Mouse (Mus musculus): ENCODE data around the gene Rhbdf1.
"Not testable (repeated sequence)": the region's sequence is repeated elsewhere in the genome, so short reads cannot be mapped to it uniquely, and the experiment has no call there.

Rhbdf1 gene

DNA sequence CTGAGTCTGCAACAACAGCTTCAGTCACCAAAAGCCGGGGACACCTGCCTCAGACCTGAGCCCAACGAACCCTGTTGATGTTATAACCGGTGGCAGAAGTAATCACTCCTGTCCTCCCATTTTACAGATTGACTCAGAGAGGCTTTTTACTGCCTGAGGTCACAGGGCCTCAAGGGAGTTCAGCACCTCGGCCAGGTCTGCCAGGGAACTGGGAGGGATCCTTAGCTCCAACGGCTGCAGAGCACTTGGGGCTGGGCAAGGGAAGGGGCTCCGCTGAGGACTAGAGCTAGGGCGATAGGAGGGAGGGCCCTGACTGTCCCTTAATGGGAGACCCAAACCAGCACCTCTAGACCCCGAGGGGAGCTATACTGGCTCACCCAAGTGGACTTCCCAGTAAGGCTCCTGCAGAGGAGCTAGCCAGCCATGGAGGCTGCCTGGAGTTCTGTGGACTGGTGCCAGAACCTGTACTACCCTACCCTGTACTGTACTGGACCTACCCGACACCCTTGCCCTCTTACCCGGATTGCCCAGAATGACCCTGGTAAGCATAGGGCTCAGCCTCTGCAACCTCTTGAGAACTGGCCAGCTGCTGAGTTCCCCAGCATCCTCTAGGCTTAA is 1.4 kb downstream of the Rhbdf1 start:
- peak; percentile 19 for DNase-seq (ENCODE audit: low spot score)

DNA sequence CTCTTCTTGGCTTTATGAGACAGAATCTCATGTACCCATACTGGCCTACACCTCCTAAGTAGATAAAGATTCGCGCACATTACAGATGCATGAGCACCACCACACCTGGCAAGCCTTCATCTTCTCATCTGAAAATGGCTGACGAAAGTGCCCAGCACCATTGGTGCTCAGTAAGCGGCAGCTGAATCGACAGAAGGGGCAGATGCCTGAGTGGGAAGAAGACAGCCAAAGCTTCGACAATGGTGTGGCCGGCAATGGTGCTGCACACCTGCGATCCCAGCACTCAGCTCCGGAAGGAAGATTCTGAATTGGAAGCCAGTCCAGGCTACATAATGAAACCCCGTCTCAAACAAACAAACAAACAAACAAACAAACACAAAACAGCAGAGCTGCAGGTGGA is 2.8 kb downstream of the Rhbdf1 start:
- no peak for DNase-seq (ENCODE audit: low spot score)

DNA sequence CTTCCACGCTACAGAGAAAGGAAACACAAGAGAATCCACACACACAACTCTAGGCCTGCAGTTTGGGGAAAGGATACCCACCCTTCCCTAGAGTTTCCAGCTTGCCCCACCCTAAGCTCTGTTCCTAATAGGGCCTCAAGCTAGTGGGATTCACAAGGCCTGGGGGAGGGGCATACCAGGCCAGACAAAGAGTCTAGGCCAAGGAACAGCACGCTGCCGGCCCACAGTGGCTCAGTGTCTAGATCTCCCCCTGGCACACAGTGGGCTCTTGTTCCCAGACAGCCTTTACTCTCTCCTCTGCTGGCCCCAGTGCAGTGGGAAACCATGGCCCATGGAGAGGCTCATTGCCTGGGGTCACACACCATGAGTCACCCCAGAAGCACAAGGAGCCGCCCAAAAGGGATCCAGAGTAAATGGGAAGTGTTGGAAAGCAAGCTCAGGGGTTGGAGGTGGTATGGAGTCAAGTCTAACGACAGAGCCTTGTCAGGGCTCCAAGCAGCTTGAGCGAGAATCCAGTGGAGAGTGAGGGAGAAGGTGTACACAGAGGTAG is 3.5 kb downstream of the Rhbdf1 start:
- DNase-seq (ENCODE audit: low spot score), result peak; percentile 47

DNA sequence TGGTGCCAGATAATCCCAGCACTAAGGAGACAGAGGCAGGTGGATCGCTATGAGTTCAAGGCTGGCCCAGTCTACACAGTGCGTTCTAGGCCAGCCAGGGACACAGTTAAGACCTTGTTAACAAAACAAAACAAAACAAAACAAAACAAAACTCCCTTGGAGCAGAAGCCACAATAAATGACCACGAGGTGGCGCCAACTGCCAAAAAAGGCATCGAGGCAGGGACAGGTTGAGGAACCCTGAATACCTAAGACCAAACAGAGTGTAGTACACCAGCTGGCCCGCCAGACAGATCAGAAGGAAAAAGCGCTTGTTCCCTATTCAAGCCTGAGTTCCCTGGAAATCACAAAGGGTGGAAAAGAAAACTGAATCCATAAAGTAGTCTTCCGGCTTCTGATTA is 5.2 kb downstream of the Rhbdf1 start:
- DNase-seq (ENCODE audit: low spot score), result peak; percentile 88

DNA sequence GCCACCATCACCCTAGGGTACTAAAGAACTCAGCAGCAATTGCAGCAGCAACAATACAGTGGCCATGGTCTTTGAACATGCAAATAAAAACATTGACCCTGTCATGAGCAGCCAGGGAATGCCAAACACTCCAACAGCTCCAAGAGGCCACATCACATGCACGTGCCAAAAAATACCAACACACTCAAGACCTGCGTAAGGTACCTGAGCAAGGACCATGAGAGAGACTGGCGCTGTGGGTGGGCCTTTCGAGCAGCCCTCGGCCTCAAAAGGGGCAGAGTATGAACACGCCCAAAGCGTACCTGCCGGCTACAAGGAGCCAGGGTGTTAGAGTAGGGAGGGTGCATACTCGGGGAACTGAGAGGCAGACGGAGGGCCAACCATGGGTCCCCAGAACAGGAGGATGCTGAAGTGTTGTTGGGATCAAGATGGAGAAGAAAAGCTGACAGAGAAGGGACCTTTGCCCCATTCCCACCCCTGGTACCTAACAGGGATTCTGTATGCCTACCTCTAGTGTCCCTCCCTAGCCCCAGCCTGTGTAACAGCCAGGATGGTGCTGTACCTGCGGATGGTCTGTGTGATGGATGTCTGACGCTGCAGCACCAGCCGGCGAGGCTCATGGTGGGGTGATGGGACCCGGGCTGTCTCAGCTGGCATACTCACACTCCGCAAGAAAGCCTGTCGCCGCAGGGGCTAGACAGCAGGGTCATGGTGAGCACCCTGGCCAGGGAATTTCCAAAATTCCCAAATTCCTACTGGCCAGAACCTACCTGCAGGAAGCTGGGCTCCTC is 6.5 kb downstream of the Rhbdf1 start:
- DNase-seq (ENCODE audit: low spot score), result no peak

DNA sequence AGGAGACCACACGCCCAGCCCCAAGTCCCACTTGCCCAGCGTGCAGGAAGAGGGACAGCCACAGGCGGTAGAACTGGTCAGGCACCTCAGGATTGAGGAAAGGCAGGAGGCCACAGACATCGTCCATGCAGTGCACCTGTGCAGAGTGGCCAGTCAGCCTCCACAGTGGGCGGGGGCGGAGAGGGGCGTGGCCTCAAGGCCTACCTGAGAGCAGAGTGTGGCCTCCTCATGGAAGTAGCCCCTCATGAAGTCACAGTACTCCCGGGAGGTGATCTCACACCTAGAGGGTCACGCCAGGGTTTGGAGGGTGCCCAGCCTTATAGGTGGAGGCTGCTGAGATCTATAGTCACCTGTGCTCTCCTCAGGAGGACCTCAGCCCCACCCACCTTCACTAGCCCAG is 11.5 kb downstream of the Rhbdf1 start:
- DNase-seq (ENCODE audit: low spot score), result no peak

DNA sequence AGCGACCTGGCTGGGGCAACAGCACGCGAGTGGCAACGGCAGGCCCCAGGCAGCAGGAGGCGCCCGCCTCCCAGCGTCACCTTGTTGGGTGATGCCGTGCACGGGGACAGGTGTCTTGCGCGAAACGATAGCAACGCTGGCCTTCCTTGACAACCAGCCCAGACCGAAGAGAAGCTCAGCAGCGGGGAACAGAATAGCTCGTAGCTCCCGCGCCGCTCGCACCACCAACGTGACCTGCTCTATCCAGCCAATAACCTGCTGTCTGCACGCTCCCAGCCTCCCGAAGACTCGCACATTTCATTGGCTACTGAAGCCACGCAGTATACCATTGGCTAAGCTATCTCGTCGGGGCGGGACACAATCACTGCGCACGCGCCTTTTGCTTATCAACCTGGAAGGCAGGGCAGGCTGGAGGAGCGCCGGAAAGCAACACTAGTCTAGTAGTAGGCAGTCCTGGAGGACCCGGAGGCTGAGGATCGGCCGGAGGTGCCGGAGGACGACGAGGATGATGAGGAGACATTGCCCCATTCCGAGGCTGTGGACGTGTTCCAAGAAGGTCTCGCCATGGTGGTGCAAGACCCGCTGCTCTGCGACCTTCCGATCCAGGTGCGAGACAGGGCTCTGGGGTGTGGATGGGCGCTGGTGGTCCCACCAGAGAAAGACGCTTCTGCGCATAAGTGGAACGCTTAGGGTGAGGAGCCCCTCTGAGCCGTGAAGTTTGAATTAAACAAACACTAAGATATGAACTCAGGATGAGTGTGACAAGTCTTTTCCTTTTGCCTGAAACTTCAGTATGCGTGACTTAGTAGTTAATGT is 16.8 kb downstream of the Rhbdf1 start, which contains the start of gene Snrnp25:
Snrnp25 (plus strand) TSS at position 358 of the 816 bp plus-strand sequence.
- DNase-seq (ENCODE audit: low spot score), result peak; percentile 99

DNA sequence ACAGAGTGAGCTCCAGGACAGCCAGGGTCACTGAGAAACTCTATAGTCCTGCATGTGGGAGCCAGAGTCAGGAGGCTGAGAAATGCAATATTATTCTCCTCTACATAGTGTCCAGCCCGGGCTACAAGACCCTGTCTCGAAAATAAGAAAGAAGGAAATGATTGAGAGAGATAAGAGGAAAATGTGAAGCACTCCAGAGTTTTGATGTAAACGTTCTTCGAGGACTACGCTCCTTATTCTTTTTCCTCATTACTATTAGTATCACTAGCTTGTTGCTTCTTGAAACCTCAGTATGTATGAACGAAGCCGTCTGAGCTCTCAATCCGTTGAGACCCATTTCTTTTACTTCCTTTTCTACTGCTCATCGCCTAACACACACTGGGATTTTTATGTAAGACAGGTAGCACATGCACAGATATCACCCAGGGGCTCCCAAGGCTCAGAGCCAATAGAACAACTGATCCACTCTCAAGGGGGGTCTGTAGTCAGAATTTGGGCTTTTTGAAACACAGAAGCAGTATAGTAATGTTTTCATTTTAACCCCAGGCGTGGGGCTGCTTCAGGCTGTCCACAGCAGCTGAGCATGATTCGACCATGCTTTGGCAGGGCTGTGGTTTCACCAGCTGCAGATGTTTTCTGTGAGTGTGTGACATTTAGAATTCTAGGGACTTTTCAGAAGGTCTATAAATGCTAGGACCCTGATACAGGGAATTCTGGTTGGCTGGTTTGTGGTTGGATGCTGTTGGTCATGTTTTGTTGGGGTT is 20.0 kb downstream of the Rhbdf1 start:
- DNase-seq (ENCODE audit: low spot score), result no peak

DNA sequence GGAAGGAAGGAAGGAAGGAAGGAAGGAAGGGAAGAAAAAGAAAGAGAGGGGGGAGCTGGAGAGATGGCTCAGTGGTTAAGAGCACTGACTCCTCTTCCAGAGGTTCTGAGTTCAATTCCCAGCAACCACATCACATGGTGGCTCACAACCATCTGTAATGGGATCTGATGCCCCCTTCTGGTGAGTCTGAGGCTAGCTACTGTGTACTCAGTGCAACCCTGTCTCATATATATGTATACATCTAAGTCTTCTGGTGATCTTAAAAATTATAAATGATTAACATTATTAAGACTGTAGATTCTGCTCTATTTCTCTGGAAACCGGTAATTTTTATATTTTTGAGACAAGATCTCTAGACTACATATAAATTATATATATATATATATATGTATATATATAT is 21.1 kb downstream of the Rhbdf1 start:
- DNase-seq (ENCODE audit: low spot score), result not testable (repeated sequence)

DNA sequence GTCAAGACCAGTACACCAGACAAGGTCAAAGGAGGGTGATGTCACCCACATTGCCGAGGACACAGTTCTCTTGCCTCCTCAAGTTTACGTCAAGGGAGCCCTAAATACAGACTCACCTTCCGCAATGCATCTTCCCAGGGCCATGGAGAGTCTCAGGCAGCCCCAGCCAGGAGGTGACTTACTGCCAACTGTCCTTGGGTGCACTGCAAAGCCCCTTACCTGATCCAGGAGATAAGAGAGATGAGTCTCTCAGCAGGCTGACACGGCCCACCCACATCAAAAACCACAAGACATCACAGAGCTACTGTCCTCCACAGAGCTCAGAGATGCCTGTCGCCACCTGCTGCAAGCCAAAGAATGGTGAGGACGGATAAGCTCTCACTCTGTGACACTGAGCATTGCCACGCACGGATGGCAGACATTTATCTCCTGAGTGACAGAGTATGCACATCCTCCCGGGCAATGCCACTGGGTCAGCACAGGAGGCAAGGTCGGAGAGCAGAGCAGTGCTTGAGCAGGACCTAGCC is 22.0 kb downstream of the Rhbdf1 start, which contains the start of gene Il9r:
Il9r (minus strand) TSS at position 205 of the 527 bp plus-strand sequence.
- DNase-seq (ENCODE audit: low spot score), result no peak

DNA sequence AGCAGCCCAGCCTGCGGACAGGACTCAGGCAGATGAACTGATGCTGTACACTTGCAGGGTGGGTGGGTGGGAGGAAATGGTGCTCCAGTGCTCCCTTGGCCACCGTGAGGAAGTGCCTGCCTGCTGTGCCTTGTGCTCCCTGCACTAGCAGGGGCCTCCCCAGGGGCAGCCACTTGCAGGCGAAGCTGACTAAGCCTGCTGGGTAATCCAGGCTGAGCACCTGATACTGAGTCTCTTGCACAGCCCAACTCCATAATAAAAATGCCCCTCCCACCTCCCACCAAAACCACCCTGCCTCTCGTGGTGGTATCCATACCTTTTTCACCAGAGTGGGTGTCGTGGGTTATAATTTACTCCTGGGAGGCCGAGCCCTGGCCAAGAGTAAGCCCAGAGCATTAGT is 22.9 kb downstream of the Rhbdf1 start:
- no peak for DNase-seq (ENCODE audit: low spot score)

DNA sequence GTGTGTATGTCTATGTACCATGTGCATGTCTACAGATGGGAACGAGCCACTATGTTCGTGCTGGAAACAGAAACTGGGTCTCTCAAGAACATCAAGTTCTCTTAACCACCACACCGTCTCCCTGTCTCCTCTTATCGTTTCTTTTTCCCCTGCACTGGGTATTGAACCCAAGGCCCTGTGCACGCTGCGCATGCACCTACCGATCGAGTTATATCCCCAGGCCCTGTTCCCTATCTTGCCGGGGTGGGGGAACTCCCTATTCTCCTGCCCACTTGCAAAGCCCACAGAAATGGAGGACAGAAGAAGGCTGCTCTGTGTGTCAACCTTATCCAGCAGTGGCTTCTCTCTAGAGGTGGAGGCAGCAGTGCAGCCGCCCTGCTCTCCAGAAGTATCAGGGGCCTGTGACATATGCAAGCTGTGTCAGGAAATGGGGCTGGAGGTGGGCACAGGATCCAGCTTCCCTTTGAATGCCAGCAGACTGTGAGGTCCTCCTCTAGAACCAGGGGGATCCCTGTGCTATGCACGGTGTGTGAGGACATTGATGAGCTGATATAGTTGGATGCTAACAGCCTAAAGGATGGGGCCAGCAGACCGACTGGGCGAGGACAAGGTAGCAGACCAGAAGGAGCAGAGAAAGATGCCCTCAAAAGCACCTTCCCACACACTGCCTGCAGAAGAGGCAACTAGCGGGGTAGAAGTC is 23.7 kb downstream of the Rhbdf1 start:
- DNase-seq (ENCODE audit: low spot score), result no peak

DNA sequence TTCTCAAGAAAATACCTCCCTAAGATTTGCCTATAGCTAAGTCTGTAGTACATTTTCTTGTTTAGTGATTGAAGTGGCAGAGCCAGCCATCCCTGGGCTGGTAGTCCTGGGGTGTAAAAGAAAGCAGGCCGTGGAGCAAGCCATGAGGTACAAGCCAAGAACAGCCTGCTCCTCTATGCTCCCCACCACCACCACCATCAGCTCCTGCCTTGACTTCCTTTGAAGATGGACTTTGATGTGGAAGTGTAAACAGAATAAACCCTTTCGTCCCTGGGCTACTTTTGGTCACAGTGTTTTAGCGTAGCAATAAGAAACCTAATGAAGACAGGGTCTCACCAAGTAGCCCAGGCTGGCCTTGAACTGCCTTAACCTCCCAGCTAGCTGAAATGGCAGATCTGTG is 24.3 kb downstream of the Rhbdf1 start:
- no peak for DNase-seq (ENCODE audit: low spot score)

DNA sequence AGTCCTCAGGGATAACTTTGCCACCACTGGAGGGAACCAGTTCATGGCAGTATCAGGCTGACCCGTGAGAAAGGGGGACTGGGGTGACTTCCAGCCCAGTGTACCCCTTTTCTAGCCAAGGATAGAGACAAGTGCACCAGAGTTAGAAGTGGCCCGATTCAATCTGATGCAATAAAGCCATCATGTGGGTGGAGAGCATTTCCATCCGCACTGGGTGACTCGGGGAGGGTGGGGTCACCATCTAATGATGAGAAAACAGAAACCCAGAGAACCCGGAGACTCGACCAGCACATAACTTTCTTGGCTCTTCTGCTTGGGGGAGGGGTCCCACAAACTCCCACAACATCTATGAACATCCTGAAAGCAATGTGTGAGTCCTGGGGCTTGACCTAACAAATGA is 25.4 kb downstream of the Rhbdf1 start:
- no peak for DNase-seq (ENCODE audit: low spot score)

DNA sequence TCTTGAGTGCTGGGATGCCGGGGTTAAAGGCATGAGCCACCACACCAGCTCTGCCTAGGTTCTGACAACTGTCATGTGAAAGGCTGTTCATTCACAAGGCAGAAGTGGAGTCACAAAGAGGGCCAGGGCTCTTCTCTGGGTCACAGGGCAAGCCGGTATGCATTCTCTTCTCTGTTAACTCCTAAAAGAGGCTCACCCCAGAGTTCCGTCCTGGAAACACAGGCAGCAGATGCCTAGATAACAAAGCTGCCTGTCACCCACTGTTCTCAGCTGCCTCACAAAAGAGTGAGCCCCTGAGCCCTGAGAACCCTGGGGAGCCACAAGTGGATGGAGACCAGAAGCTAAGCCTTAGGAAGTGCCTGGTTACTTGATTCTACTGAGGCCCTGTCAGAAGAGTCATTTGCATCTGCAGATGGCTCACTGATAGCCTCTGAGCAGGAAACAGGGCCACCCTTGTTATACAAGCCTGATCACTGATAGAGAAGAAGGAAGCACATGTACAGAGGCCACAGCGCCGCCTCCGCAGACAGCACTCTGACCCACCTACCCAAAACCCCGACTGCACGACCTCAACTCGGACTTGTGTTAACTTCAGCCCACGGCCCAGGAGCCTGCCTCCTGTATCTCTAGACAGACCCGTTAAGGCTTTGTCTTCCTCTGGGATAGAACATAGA is 26.1 kb downstream of the Rhbdf1 start:
- DNase-seq (ENCODE audit: low spot score), result peak; percentile 6

DNA sequence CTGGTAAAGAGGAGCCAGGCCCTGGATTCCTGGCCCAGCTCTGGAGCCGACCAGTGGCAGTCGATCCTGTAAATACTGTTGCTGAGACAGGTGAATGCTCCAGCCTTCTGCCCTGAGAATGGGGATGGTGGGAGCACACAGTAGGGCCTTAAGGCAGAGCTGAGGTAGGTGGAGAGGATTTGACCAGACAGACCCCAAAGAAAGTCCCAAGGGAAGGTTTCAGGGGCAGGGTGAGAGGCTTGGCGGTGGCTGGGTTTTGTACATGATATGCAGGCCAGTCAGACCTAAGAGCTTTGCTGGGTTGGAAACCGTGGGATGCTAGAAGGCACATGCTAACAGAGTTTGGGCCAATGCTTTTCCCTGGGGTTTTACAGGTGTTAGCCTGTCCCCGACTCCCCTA is 27.5 kb downstream of the Rhbdf1 start:
- DNase-seq (ENCODE audit: low spot score), result no peak

DNA sequence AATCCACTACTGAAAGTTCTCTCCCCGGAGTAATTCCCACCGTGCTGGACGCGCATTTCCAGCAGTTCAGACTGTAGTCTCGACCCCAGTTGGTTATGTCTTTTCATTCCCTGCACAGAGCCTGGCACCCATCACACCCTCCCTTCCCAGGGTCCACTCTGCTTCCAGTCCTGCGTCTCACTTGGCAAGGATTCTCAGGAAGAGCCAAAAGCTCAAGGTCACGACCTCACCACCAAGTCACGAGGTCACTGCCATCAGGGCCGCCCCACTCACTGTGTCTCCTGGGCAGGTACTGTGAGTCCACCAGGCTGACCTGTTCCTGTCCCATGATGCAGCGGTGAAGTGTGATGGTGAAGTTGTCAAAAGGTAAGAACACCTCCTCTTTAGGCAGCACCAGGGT is 28.0 kb downstream of the Rhbdf1 start:
- DNase-seq (ENCODE audit: low spot score), result no peak

DNA sequence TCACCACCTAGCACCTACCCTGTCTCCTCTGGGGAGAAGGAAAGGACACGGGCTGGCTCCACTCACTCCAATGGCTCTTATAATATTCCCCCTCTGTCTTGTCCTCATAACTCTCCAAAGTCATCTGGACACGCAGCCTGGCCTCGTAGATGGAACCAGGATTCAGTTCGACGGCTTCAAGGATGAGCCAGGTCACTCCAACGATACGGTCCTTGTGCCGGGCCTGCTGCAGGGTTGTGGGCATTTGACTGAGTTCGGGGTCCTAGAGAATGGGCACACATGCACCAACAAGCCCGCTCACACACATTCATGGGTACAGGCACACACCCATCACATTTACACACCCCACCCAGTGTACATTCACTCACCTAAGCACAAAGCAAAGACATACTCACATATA is 28.9 kb downstream of the Rhbdf1 start:
- no peak for DNase-seq (ENCODE audit: low spot score)

DNA sequence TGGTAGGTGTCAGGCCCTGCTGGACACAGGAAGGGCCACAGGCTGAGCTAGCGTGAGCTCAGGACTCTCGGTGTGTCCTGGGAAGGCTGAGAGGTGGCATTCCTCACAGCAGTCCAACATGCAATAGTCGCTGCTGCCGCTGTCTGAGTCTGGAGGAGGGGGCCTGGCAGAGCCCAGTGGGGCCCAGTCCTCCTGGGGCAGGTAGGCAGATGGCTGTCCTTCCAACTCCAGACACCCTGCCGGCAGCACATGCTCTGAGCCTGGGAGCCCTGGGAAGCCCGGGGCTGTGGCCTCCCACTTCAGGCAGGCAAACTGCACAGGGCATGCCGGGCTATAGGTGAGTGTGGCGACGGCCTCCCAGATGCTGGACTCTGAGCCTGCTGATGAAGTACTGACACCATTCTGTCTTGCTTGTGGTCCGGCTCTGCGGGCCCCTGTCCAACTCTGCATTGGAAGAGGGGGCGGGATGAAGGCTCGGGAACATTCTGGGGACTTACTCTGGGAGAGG is 31.4 kb downstream of the Rhbdf1 start:
- no peak for DNase-seq (ENCODE audit: low spot score)

DNA sequence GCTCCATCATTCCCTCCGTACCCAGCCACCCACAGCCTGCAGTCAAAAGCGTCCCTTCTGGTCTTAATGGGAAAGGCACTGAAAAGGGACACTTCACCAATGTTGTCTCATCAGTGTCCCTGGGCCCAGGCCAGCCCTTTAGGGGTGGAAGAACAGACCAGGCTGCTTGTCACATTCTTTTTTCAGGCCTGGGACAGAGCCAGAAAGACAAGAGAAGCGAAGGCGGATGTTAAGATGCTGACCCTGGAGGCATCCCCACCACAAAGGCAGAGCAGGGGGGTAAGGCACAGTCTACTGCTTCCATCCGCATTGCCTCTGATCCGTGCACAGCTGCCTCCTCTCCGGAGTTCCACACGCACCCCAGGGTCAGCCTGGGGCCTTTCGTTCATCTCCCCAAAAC is 32.0 kb downstream of the Rhbdf1 start:
- no peak for DNase-seq (ENCODE audit: low spot score)
